Mouse (Mus musculus) liver, embryonic 16.5 days (tissue): ENCODE results near the gene Babam2. TPM values are rescaled to one million over a fixed set of nuclear protein-coding genes. Genes with fewer than 3 reads are reported as not detected.

Experiments used
- ATAC-seq: fragments of 200-750 bp; cut with Nextera tagmentation; 2 replicates; pipeline ENCODE4 v1.8.0; 2017; ENCODE audit warnings: low read depth, mild to moderate bottlenecking, moderate number of reproducible peaks, moderate library complexity
- H3K27ac ChIP-seq: fragments of 300-500 bp; sonication (generic); 2 replicates; pipeline ENCODE4 v1.5.1; 2014; ENCODE audit warnings: mild to moderate bottlenecking, low read length
- H3K27me3 ChIP-seq: fragments of 300-500 bp; sonication (generic); 2 replicates; pipeline ENCODE4 v1.6.1; 2014; ENCODE audit warnings: low read depth, low read length, mixed read lengths; ENCODE audit not compliant: control insufficient read depth, insufficient read depth
- H3K36me3 ChIP-seq: fragments of 300-500 bp; sonication (generic); 2 replicates; pipeline ENCODE4 v1.6.1; 2014; ENCODE audit warnings: mild to moderate bottlenecking; ENCODE audit not compliant: control insufficient read depth, insufficient read depth
- H3K4me1 ChIP-seq: fragments of 300-500 bp; sonication (generic); 2 replicates; pipeline ENCODE4 v1.6.1; 2014; ENCODE audit warnings: low read depth, low read length, mixed read lengths; ENCODE audit not compliant: control insufficient read depth
- H3K4me2 ChIP-seq: fragments of 300-500 bp; sonication (generic); 2 replicates; pipeline ENCODE4 v1.6.1; 2014; ENCODE audit warnings: low read depth, low read length, mixed read lengths
- H3K4me3 ChIP-seq: fragments of 300-500 bp; sonication (generic); 2 replicates; pipeline ENCODE4 v1.5.1; 2014; ENCODE audit warnings: low read depth, mild to moderate bottlenecking, low read length
- H3K9ac ChIP-seq: fragments of 300-500 bp; sonication (generic); 2 replicates; pipeline ENCODE4 v1.6.1; 2014; ENCODE audit warnings: low read depth, low read length
- H3K9me3 ChIP-seq: fragments of 300-500 bp; sonication (generic); replicated peaks from 2 replicates; pipeline ENCODE4 v1.6.1; 2016; ENCODE audit warnings: low read length; ENCODE audit not compliant: control insufficient read depth
- WGBS: fragments of 180-500 bp; shearing (Covaris S2); extraction: QIAGEN DNeasy Blood & Tissue Kit; methylation state at CpG from one replicate; pipeline ENCODE4 v1.1.7; 2014; ENCODE audit not compliant: insufficient replicate concordance; 5-methylcytosine and 5-hydroxymethylcytosine counted together
- polyA plus RNA-seq: library from polyadenylated mRNA; unstranded; fragments of >200 nt; fragmentation: Nextera tagmentation; extraction: Ambion mirVana; gene quantifications from 2 replicates; pipeline ENCODE4 v1.2.1, GENCODE M21; 2015

Babam2 gene
- polyA plus RNA-seq, 1 experiment from 2014 or later: 32.4 TPM

DNA sequence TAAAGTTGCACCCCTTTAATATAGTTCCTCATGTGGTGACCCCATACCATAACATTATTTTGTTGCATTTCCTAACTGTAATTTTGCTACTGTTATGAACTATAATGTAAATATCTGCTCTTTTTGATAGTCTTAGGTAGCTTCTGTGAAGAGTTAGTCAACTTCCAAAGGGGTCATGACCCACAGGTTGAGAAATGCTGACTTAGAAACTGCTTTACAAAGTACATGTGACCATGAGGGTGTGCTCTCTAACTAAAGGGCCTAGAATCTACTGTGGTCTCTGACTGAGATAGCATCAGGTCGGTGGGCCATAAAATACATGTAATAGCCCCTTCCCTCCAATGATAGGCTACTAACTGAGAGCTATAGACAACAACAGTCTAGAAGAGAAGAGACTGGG is 19.5 kb upstream of the Babam2 start:
- H3K9ac ChIP-seq: no peak overlapping the region
- no peak overlapping the region for H3K4me3 ChIP-seq
- WGBS: 61% methylated on average over 1 of the region's 1 CpGs
- ATAC-seq: peak; percentile 27; the same call in 1 of the 2 replicates
- no peaks in the 10 kb centered on the region for H3K9me3 ChIP-seq
- peaks cover 2% of the 10 kb centered on the region; the same call in 1 of the 2 replicates for H3K4me1 ChIP-seq
- H3K36me3 ChIP-seq: no peaks in the 10 kb centered on the region
- H3K4me2 ChIP-seq: no peak overlapping the region
- no peak overlapping the region for H3K27ac ChIP-seq
- no peaks in the 10 kb centered on the region for H3K27me3 ChIP-seq

DNA sequence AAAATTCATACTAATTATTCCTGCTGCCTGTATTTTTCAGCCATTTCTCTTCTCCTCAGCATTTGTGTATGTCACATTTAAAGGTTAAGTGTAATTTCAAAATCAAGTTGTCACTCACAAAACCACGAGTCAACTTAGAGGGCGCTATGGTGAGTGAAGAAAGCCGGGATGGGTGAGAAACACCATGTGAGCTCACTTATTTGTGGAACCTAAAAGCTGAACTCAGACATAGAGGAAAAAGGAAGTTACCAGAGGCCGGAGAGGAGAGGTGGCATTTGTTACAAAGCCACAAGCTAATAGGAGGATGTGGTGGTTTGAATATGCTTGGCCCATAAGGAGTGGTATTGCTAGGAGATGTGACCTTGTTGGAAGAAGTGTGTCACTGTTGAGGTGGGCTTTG is 17.3 kb upstream of the Babam2 start:
- Histone ChIP-seq H3K4me2 (no peak overlapping the region), H3K4me3 (no peak overlapping the region), H3K27me3 (no peaks in the 10 kb centered on the region), H3K9me3 (no peaks in the 10 kb centered on the region), H3K9ac (no peak overlapping the region), H3K36me3 (no peaks in the 10 kb centered on the region), H3K4me1 (peaks cover 6% of the 10 kb centered on the region), H3K27ac (no peak overlapping the region)
- WGBS: 64% methylated on average over 4 of the region's 4 CpGs
- ATAC-seq: no peak

DNA sequence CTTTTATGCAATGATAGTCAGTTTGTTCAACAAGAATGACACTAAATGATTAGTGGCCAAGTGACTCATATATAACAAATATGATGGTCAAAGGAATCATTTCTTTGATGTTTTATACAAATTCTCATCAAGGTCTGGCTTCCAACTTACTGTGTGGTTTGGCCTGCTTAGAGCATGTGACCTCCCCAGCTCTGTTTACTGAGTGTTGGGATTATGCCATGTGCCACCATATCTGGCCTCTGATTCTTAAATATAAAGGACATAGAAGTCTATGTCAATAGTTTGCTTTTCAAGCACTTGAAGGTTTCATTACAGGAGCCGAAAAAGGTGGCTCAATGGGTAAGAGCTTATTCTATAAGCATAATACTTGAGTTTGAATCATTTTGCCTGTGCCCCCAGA is 15.2 kb upstream of the Babam2 start:
- Histone ChIP-seq H3K4me2 (no peak overlapping the region), H3K27ac (no peak overlapping the region), H3K4me3 (no peak overlapping the region), H3K27me3 (no peaks in the 10 kb centered on the region), H3K4me1 (peaks cover 15% of the 10 kb centered on the region), H3K36me3 (no peaks in the 10 kb centered on the region), H3K9ac (no peak overlapping the region), H3K9me3 (no peaks in the 10 kb centered on the region)
- no peak for ATAC-seq
- WGBS: 73% methylated on average over 1 of the region's 1 CpGs

DNA sequence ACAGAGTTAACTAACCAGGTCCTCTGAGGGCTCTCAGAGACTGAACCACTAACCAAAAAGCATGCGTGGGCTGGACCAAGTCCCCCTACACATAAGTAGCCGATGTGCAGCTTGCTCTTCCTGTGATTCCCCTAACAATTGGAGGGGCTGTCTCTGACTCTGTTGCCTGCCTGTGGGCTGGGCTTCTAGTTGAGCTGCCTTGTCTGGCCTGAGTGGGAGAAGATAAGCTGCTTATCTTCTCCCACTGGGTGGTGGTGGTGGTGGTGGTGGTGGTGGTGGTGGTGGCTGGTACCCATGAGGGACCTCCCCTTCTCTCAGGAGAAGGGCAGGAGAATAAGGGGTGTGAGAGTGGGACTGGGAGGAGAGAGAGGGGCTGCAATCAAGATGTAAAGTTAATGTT is 11.4 kb upstream of the Babam2 start:
- no peaks in the 10 kb centered on the region for H3K36me3 ChIP-seq
- WGBS: 19% methylated on average over 2 of the region's 2 CpGs
- no peaks in the 10 kb centered on the region for H3K27me3 ChIP-seq
- no peaks in the 10 kb centered on the region for H3K9me3 ChIP-seq
- H3K9ac ChIP-seq: peak overlapping the region; percentile 60; the same call in 1 of the 2 replicates
- peak; percentile 100 for ATAC-seq
- H3K27ac ChIP-seq: peak overlapping the region; percentile 90
- H3K4me1 ChIP-seq: peaks cover 22% of the 10 kb centered on the region
- peak overlapping the region; percentile 69 for H3K4me2 ChIP-seq
- peak overlapping the region; percentile 40 for H3K4me3 ChIP-seq

DNA sequence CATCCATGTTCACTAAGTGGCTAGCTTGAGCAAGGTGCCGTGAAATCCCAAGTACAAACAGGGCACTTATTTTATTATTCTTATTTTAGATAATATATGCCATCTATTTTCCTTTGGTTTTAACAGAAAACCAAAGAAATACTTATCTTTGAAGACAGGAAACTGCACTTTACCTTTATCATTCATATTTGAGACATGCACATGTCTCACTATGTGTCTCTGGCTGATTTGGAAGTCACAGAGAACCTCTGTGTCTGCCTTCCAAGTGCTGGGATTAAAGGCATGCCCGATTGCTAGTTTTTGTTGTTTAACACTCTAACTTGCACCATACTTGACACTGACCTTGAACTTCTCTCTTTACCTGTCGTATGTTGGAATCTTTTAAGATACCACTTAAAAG is 9.5 kb upstream of the Babam2 start:
- Histone ChIP-seq H3K9ac (no peak overlapping the region; the same call in 1 of the 2 replicates), H3K27me3 (no peaks in the 10 kb centered on the region), H3K4me1 (peaks cover 22% of the 10 kb centered on the region), H3K36me3 (no peaks in the 10 kb centered on the region), H3K27ac (peak overlapping the region; percentile 83), H3K4me2 (no peak overlapping the region; the same call in 1 of the 2 replicates), H3K9me3 (no peaks in the 10 kb centered on the region), H3K4me3 (no peak overlapping the region)
- ATAC-seq: peak; percentile 25; the same call in 1 of the 2 replicates
- WGBS: 30% methylated on average over 3 of the region's 3 CpGs

DNA sequence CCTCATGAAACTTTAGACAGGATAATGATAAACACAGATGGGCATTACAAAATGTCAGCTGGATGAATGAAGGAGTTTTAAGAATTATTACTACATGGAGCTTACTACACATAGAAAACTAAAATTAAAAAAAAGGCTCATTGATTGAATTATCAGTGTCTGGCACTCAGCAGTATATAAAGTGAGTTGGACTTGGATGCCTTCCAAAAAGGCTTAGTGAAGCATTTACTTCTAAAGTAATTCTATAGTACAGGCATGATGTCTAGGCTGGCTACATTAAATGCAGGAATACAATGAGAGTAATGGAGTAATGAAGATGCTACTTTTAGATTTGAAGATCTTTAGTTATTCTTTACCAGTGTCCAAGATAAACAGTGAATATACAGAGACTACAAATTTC is 4.3 kb upstream of the Babam2 start:
- Histone ChIP-seq H3K9me3 (no peaks in the 10 kb centered on the region), H3K4me3 (no peak overlapping the region), H3K27ac (no peak overlapping the region), H3K4me2 (no peak overlapping the region), H3K27me3 (no peaks in the 10 kb centered on the region), H3K36me3 (no peaks in the 10 kb centered on the region), H3K9ac (no peak overlapping the region), H3K4me1 (peaks cover 4% of the 10 kb centered on the region)
- ATAC-seq: no peak

DNA sequence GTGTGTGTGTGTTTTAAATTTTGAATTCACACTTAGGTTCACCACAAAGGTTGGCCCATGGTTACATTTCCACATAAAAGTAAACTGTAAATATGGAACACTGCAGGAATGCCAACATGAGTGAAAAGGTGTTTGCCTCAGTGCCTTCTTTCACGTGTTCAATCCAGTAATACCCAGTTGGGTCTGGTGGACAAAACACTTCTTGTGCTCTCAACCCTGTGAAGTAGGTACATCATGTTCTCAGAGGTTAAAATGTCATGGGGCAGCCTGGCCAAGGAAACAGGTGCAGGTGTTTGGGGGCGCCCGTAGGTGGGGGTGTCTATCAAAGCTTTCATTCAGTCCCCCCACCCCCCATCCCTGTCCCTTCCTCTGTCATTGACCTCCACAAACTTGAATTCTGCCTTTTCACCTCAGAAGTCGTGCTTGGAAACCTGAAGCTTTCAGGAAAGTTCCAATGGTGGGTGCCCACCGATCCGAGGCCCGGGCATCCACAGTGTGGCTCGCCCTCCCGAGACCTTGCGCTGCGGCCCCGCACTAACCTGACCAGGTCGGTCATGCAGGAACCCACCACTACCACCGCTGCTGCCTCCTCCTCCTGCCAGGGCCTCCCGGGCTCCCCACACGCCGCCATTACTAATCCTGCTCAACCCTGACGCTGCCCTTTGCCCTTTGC is 377 bp upstream of the Babam2 start, which contains the start of gene Rbks:
TSS of gene Rbks (minus strand) at position 657 of the 673 bp plus-strand sequence.
- no peaks in the 10 kb centered on the region for H3K9me3 ChIP-seq
- 5% methylated on average over 18 of the region's 18 CpGs for WGBS
- H3K27ac ChIP-seq: peak within 1 kb of the TSS; percentile 95
- no peaks in the 10 kb centered on the region for H3K27me3 ChIP-seq
- H3K36me3 ChIP-seq: no peaks in the 10 kb centered on the region
- peak within 1 kb of the TSS; percentile 73 for H3K9ac ChIP-seq
- H3K4me3 ChIP-seq: peak within 1 kb of the TSS; percentile 75
- ATAC-seq: no peak
- H3K4me2 ChIP-seq: peak within 1 kb of the TSS; percentile 81
- peaks cover 10% of the 10 kb centered on the region for H3K4me1 ChIP-seq

DNA sequence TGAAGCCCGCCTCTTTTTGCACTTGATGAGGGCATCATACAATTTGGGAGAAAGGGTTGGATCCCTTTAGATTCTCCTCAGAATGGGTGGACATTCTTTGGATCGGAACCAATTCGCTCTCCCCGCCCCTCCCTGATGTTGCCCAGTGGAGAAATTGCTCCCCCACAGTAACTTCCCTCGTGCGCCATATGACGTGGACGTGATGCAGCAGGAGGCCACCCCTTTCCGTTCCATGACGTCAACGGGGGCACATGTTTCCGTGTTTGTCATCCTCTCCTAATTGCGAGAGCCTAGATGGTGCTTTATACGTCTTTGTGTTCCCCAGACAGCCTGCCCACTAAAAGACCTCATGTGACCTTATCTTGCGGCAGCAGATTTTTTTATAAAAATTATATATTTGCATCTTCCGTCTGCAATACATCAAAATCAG is 828 bp downstream of the Babam2 start:
- H3K27me3 ChIP-seq: no peaks in the 10 kb centered on the region
- peak overlapping the region; percentile 81 for H3K4me2 ChIP-seq
- peaks cover 10% of the 10 kb centered on the region for H3K4me1 ChIP-seq
- no peaks in the 10 kb centered on the region; the same call in 1 of the 2 replicates for H3K36me3 ChIP-seq
- under 1% methylated on average over 16 of the region's 16 CpGs for whole genome bisulfite sequencing
- peak overlapping the region; percentile 75 for H3K4me3 ChIP-seq
- H3K9ac ChIP-seq: peak overlapping the region; percentile 73
- H3K9me3 ChIP-seq: no peaks in the 10 kb centered on the region
- ATAC-seq: peak; percentile 68
- peak overlapping the region; percentile 95 for H3K27ac ChIP-seq

DNA sequence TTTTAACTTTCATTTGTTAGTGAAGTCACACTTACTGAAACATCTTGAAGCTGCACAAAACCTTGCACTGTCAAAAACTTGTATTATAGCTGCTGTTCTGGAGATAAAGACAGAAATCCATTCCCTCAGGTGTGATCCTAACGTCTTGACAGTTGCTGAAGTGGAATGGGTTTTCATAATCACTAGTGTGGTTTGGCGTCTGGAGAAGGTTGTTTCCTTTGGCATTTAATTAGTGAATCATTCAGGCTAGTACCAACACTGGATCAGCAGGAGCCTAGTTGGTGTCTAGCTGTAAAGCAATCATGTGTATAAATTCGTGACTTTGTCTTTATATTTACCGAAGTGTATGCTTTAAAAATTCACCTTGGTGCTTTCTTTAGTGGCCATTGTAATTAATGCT is 1.4 kb downstream of the Babam2 start:
- no peak overlapping the region for H3K9ac ChIP-seq
- H3K36me3 ChIP-seq: no peaks in the 10 kb centered on the region; the same call in 1 of the 2 replicates
- no peak overlapping the region for H3K4me3 ChIP-seq
- ATAC-seq: no peak
- WGBS: 45% methylated on average over 4 of the region's 4 CpGs
- H3K4me2 ChIP-seq: peak overlapping the region; percentile 81
- H3K27me3 ChIP-seq: no peaks in the 10 kb centered on the region
- H3K27ac ChIP-seq: no peak overlapping the region
- H3K9me3 ChIP-seq: no peaks in the 10 kb centered on the region
- H3K4me1 ChIP-seq: peaks cover 10% of the 10 kb centered on the region
